Mouse (Mus musculus) mouse trophoblast stem cell (cell line): ENCODE data around the gene Ripk1.
"Not testable (repeated sequence)": the region's sequence is repeated elsewhere in the genome, so short reads cannot be mapped to it uniquely, and the experiment has no call there.

Experiments used
- in situ Hi-C, 2 experiments: fragments of 300-500 bp; cut with MseI, MboI; formaldehyde crosslinking; loops; 2 replicates in 1 of 2; 3 replicates in 1 of 2; pipeline ENCODE4 v1.15.1; 2025

Gene Ripk1

DNA sequence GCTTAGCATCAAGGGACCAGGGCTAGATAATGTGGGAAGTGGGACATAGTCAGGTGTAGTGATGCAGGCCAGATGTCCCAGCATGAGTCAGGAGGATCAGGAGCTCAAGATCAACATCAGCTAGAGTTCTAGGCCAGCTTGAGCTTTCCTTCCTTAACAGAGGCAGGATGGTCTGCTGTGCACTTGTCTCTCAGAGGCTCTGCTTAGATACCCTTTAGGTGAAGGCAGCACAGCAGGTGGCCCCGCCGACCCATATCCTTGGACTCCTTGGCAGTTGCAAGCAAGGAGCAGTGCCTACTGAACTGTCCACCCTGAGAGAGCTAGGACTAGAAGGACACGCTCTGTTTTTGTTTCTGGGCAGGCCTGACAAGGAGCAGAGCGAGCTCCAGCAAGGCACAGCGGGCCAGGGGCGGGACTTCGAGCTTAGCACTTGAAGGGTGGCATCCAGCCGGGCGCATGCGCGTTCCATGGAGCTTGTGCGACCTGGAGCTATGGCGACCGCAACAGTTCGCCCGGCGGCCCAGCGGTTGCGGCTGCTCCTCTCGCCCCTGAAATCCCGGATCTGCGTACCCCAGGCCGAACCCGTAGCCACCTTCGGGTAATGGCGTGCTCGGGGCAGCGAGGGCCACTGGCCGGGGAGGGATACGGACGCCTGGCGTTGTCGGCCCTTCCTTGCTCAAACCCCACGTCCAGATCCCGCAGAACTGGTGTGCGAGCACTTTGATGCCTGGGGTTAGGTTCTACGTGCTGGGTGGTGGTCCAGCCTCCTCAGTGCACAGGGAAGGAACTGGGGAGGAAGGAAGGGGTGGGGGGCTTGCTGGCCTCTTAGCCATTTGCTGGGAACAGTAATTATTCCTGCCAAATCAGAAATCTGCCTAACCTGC lies 35.3 kb downstream of the Ripk1 start, which contains the start of gene Bphl:
Gene Bphl, plus strand, starts transcription at position 426 of the 884 bp plus-strand sequence.
- in situ Hi-C loops: no loop called here

GRCm38 (mm10) chr13:34038056-34038432 lies 35.9 kb downstream of the Ripk1 start:
- in situ Hi-C loops: no loop called here

DNA sequence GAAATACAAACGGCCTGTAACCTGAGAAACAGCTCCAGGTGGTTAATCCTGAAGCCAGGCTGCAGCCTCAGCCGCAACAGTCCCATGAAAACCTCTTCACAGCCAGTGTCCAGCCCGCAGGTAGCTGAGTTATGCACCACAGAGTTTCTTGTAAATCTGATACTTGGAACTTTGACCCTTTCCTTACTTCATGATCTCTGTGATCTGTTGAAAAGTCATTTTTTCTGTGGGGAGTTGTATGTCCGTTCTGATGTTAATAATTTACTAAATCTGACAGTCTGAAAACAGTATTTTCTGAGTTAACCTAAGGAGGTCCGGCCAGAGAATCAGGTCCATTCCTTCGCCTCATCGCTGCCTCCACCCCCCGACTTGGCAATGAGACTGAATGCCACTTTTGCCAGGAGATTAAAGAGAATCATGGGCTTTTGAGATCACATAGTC lies 36.8 kb downstream of the Ripk1 start:
- in situ Hi-C loops: no loop called here

DNA sequence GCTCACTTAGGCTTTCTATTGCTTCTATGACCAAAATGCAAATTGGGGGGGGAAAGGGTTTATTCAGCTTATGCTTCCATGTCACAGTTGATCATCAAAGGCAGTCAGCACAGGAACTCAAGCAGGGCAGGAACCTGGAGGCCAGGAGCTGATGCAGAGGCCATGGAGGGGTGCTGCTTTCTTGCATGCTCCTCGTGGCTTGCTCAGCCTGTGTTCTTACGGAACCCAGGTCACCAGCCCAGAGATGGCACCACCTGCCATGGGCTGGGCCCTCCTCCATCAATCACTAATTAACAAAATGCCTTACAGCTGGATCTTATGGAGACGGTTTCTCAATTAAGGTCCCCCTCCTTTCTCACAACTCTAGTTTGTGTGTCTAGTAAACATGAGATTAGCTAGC lies 37.9 kb downstream of the Ripk1 start:
- in situ Hi-C loops: no loop called here

DNA sequence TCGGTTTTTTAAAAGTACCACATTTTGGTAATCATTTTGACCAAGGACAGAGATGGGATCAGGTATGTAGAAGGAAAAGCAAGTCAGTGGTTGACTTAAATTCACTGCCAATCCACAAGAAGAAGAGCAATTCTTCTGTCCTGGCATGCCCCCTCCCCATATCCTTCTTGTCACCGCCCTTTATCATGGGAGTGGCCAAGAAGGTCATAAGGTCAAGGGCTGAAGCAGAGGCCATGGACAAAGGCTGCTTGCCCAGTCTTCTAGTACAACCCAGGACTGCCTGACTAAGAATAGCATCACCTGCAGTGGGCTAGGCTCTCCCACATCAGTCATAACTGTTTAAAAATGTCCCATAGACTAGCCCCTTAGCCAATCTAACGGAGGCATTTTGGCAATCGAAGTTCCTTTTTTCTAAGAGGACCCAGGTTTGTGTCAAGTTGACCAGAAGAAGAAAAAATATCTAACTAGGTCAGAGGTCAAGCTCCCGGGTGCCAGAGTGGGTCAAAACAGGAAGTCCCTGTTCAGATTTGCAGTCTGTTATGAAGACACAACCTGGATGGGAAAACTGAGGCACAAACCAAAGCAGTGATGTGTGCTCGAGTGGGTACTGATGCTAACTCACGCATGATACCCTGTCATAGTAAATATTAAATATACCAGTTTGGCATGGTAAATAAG lies 41.7 kb downstream of the Ripk1 start:
- in situ Hi-C loops: no loop called here

GRCm38 (mm10) chr13:34045511-34046249 lies 43.5 kb downstream of the Ripk1 start:
- in situ Hi-C loops: loop anchor here (5.0 kb wide), 2 partner anchors 102 to 107 kb away; no protein-coding TSS in a partner anchor

GRCm38 (mm10) chr13:34046421-34047012 lies 44.4 kb downstream of the Ripk1 start:
- in situ Hi-C loops: loop anchor here (5.0 kb wide), 2 partner anchors 101 to 106 kb away; no protein-coding TSS in a partner anchor

GRCm38 (mm10) chr13:34047526-34047925 lies 45.4 kb downstream of the Ripk1 start:
- in situ Hi-C loops: loop anchor here (5.0 kb wide), 2 partner anchors 100 to 105 kb away; no protein-coding TSS in a partner anchor

- in situ Hi-C loops: no loop called here
Measured at GRCm38 (mm10) chr13:34050479-34050878, 48.3 kb downstream of the Ripk1 start.

- in situ Hi-C loops: no loop called here
Measured at GRCm38 (mm10) chr13:34051692-34052091, 49.5 kb downstream of the Ripk1 start.

DNA sequence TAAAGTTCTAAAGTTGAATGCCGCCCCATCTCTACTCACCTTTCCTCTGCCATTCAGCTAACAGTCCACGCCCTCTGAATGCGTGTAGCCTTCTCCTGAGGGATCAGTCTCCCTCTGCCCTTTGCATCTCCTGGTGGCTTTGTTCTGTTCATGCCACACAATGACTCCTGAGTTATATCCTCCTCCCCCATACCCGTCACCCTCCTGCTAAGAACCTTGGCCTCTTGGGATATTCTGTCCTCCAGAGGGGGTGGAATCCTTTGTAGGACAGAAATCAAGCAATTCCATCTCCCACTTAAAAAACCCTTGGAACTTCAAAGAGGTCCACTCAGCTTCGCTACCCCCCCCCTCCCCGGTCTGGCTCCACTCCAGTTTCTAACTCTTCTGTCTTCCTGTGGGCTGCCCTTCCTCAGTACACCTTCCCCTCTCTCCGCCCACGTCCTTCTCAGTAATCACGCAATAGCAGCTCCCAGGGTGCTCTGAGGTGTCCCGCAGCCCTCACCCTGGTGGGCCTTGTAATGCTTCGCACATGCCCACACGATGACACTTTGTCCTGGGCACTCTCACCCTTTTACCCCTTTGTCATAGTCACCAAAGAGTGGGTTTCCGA lies 51.6 kb downstream of the Ripk1 start:
- in situ Hi-C loops: no loop called here

GRCm38 (mm10) chr13:34054391-34054790 lies 52.2 kb downstream of the Ripk1 start:
- in situ Hi-C loops: no loop called here

GRCm38 (mm10) chr13:34054983-34055382 lies 52.8 kb downstream of the Ripk1 start:
- in situ Hi-C loops: no loop called here

GRCm38 (mm10) chr13:34057252-34057651 lies 55.1 kb downstream of the Ripk1 start:
- in situ Hi-C loops: no loop called here

DNA sequence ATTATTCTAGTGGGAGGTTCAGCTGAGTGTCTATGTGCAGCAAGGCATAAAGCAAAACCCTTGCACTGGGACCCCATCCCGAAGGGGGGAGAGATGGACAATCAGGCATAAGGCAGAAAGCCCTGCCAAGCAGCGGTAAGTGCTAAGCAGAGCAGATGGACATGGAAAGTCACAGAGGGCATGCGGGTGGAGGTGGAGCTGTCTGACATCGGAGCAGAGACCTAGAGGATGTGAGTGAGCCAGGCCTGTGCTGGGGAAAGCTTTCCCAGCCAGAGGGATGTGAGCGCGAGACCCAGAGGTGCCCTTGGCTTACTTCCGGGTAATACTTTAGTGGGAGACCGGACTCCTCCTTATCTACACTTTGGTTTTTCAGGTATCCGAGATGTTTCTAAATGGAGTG lies 57.9 kb downstream of the Ripk1 start:
- in situ Hi-C loops: no loop called here

DNA sequence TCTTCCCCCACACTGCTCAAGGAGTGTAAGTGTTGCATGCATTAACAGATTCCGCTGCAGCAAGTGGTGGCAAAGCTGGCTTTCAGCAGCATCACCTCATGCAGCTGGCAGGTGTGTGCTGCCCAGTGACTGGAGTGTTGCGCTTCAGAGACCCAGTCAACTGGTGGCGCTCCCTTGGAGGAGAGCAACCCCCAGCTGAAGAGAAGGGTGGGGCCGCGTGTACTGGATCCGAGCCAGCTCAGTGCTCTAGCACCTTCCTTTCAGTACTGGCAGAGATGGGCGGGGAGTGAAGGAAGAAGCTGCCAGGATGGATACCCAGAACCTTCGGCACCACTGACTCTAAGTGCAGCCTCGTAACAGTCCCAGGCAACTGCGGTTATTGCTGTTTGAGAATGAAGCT lies 60.3 kb downstream of the Ripk1 start:
- in situ Hi-C loops: no loop called here

GRCm38 (mm10) chr13:34066351-34066750 lies 64.2 kb downstream of the Ripk1 start:
- in situ Hi-C loops: no loop called here

- in situ Hi-C loops: no loop called here
Measured at GRCm38 (mm10) chr13:34070296-34070695, 68.1 kb downstream of the Ripk1 start.

DNA sequence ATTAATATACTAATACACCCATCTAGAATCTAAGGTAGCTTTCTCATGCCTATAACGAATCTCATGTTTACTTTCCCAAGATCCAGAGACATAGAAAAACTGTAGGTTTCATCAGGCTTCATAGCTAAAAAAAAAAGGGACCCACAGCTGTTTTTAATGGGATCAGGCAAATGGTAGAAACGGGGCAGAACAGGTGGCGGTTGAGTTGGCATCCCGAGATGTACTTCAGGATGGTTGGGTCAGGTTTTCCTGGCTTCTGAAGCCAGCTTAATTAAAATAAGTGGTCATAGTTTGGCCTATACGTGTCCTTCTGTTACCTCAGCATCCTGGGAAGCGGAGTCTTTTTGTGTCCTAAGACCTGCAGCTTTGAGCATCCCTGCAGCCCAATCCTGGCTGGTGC lies 69.7 kb downstream of the Ripk1 start:
- in situ Hi-C loops: no loop called here

GRCm38 (mm10) chr13:34072847-34073246 lies 70.7 kb downstream of the Ripk1 start:
- in situ Hi-C loops: no loop called here

GRCm38 (mm10) chr13:34074441-34074840 lies 72.3 kb downstream of the Ripk1 start:
- in situ Hi-C loops: not testable (repeated sequence)
